Mouse (Mus musculus) midbrain, embryonic 10.5 days (tissue): ENCODE measurements at regions not wholly inside any gene's neighbourhood (a gene's known extent, or its start where the extent isn't known, plus 50 kb on each side); places are given as distances from the start of the nearest gene placed in this dataset.
"Not testable (repeated sequence)": the region's sequence is repeated elsewhere in the genome, so short reads cannot be mapped to it uniquely, and the experiment has no call there.

Experiments
- DNase-seq: peaks from one replicate; pipeline ENCODE4 v3.0.0-alpha.2; 2017; ENCODE audit warnings: low spot score
- H3K27ac ChIP-seq: fragments of 300-500 bp; sonication (generic); replicated peaks from 2 replicates; pipeline ENCODE4 v1.5.1; 2016; ENCODE audit warnings: mild to moderate bottlenecking
- H3K27me3 ChIP-seq: fragments of 300-500 bp; sonication (generic); 2 replicates; pipeline ENCODE4 v1.6.1; 2016; ENCODE audit warnings: low read depth, mild to moderate bottlenecking; ENCODE audit not compliant: poor library complexity, severe bottlenecking
- H3K36me3 ChIP-seq: fragments of 300-500 bp; sonication (generic); 2 replicates; pipeline ENCODE4 v1.6.1; 2016; ENCODE audit warnings: mild to moderate bottlenecking, moderate library complexity
- H3K4me1 ChIP-seq: fragments of 300-500 bp; sonication (generic); 2 replicates; pipeline ENCODE4 v1.6.1; 2016
- H3K4me3 ChIP-seq: fragments of 300-500 bp; sonication (generic); 2 replicates; pipeline ENCODE4 v1.5.1; 2016; ENCODE audit warnings: mild to moderate bottlenecking, moderate library complexity
- H3K9me3 ChIP-seq: fragments of 300-500 bp; sonication (generic); replicated peaks from 2 replicates; pipeline ENCODE4 v1.6.1; 2016; ENCODE audit warnings: mild to moderate bottlenecking
- WGBS: fragments of 180-500 bp; shearing (Covaris S2); methylation state at CpG from one replicate; pipeline ENCODE4 v1.1.7; 2016; 5-methylcytosine and 5-hydroxymethylcytosine counted together

DNA sequence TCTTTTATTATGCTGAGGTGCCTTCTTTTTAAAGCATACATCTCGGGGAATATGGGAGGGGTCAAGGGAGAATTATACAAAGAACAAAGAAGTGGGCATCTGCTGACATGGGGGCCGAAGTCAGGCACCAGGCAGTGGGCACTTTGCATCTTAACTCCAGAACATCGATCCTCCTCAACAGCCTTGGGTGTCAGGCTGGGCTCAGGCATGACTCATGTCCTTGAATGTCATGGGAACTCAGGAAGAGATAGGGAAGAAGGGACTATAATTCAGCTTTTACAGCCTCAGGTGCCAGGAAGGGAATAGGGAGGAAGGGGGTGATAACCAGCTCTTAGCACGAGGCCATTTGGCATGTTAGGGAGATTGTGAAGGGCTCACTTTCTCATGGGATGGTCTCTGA lies 85.6 kb upstream of the Ptprz1 start:
- WGBS, result 87% methylated on average over 4 of the region's 4 CpGs
- not testable (repeated sequence) for DNase-seq, H3K4me3 ChIP-seq, H3K36me3 ChIP-seq, H3K9me3 ChIP-seq, H3K27me3 ChIP-seq, H3K27ac ChIP-seq
- peaks cover 18% of the 10 kb centered on the region for H3K4me1 ChIP-seq

DNA sequence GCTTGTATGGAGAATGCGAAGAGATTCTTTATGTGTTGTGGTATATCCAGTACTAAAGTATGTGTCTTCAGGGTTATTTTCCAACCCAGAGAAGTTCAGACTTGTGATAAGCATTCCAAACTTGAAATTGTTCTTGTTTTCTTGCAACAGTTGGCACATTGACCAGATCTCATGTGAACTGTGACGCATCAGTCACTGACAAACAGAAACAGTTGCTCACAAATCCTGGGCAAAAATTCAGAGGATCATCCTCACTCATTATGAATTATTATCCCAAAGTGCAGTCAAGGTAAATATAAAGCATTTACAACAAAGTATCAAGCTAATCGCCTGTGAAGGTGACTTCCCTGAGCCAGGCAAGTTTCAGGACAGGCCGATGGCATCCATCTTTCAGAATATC lies 83.5 kb upstream of the Ptprz1 start:
- H3K27ac ChIP-seq, result no peak overlapping the region
- H3K36me3 ChIP-seq, result no peaks in the 10 kb centered on the region
- DNase-seq, result no peak
- H3K4me1 ChIP-seq, result peaks cover 39% of the 10 kb centered on the region
- 97% methylated on average over 4 of the region's 4 CpGs for WGBS
- H3K27me3 ChIP-seq, result no peaks in the 10 kb centered on the region
- H3K9me3 ChIP-seq, result no peaks in the 10 kb centered on the region
- no peak overlapping the region for H3K4me3 ChIP-seq

- H3K27ac ChIP-seq, result peak overlapping the region; percentile 90; the same call in 1 of the 2 replicates
- no peak for DNase-seq
Observed at GRCm38 (mm10) chr6:22792601-22793000, 82.7 kb upstream of the Ptprz1 start.

GRCm38 (mm10) chr6:22794071-22794721 lies 81.1 kb upstream of the Ptprz1 start:
- Histone ChIP-seq H3K9me3 (no peaks in the 10 kb centered on the region), H3K4me1 (peaks cover 39% of the 10 kb centered on the region), H3K36me3 (no peaks in the 10 kb centered on the region), H3K27ac (peak overlapping the region; percentile 90), H3K27me3 (no peaks in the 10 kb centered on the region), H3K4me3 (peak overlapping the region; percentile 39)
- DNase-seq, result peak; percentile 64
- WGBS, result 20% methylated on average over 12 of the region's 12 CpGs

More at GRCm38 (mm10) chr6:22792601-22793000, 82.7 kb upstream of the Ptprz1 start:
- Histone ChIP-seq H3K4me1 (peaks cover 39% of the 10 kb centered on the region), H3K27me3 (no peaks in the 10 kb centered on the region), H3K36me3 (no peaks in the 10 kb centered on the region), H3K9me3 (no peaks in the 10 kb centered on the region), H3K4me3 (no peak overlapping the region)
- 82% methylated on average over 3 of the region's 3 CpGs for WGBS

DNA sequence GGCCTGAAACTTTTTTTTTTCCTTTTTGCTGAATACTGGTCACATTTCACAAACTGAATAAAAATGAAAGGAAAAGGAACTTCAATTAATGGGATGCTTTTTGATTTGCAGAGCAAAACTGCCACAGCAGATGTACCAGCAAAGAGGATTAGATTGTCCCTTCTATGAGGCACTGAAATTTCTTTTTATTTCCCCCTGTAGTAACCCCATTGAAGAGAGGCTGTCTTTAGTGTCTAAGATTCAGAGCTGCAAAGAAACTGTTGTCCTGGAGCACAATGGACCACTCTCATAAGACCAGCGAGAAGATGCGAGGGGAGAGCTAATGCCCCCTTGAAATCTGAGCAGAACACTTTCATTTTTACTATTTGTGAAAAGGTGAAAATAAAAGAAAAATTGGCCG lies 80.5 kb upstream of the Ptprz1 start:
- no peak for DNase-seq
- Histone ChIP-seq H3K4me3 (peak overlapping the region; percentile 39), H3K36me3 (no peaks in the 10 kb centered on the region), H3K9me3 (no peaks in the 10 kb centered on the region), H3K27me3 (no peaks in the 10 kb centered on the region), H3K27ac (peak overlapping the region; percentile 90), H3K4me1 (peaks cover 39% of the 10 kb centered on the region)
- whole genome bisulfite sequencing, result 31% methylated on average over 3 of the region's 3 CpGs

DNA sequence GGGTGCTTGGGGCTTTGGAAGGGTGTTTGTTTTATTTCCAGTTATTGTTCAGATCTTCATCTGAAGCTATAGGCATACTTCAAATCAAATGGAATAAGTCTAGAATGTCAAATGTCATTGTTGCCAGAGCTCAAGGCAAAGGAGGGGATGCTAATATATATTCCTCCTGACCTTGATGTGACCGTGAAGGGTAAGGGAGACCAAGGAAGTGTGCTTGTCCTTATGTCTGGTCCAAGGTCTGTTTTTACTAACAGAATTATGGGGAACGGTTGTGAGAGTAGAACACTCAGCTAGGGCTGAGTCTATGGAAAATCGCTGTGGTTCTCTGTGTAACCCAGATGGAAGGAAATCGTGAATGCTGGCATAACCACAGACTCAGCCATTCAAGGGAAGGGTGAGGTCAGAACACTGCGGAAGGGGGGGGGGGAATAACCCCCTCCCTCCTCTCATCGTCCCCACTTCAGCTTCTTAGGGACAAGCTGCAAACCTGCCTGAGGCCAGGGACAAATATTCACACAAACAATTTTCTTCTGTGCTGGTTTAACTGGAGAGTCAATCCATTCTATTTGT lies 79.9 kb upstream of the Ptprz1 start:
- H3K4me3 ChIP-seq, result 0 out of 2 replicates have a peak overlapping the region, but pooled peaks have one; percentile 9
- 32% methylated on average over 6 of the region's 6 CpGs for WGBS
- H3K36me3 ChIP-seq, result no peaks in the 10 kb centered on the region
- peak overlapping the region; percentile 90 for H3K27ac ChIP-seq
- H3K4me1 ChIP-seq, result peaks cover 39% of the 10 kb centered on the region
- H3K27me3 ChIP-seq, result no peaks in the 10 kb centered on the region
- DNase-seq, result peak; percentile 17
- H3K9me3 ChIP-seq, result no peaks in the 10 kb centered on the region

- peak overlapping the region; percentile 38; the same call in 1 of the 2 replicates for H3K27ac ChIP-seq
- no peaks in the 10 kb centered on the region for H3K9me3 ChIP-seq
- no peak for DNase-seq
- no peaks in the 10 kb centered on the region for H3K36me3 ChIP-seq
- no peaks in the 10 kb centered on the region for H3K27me3 ChIP-seq
- H3K4me1 ChIP-seq, result peaks cover 16% of the 10 kb centered on the region
- WGBS, result 77% methylated on average over 3 of the region's 3 CpGs
- no peak overlapping the region for H3K4me3 ChIP-seq
Observed at GRCm38 (mm10) chr6:22801908-22802307, 73.4 kb upstream of the Ptprz1 start.

GRCm38 (mm10) chr6:22802399-22803092 lies 72.8 kb upstream of the Ptprz1 start:
- 70% methylated on average over 12 of the region's 12 CpGs for WGBS
- Histone ChIP-seq H3K27me3 (no peaks in the 10 kb centered on the region), H3K4me3 (no peak overlapping the region), H3K9me3 (no peaks in the 10 kb centered on the region), H3K4me1 (peaks cover 16% of the 10 kb centered on the region), H3K36me3 (no peaks in the 10 kb centered on the region), H3K27ac (peak overlapping the region; percentile 49)
- no peak for DNase-seq

DNA sequence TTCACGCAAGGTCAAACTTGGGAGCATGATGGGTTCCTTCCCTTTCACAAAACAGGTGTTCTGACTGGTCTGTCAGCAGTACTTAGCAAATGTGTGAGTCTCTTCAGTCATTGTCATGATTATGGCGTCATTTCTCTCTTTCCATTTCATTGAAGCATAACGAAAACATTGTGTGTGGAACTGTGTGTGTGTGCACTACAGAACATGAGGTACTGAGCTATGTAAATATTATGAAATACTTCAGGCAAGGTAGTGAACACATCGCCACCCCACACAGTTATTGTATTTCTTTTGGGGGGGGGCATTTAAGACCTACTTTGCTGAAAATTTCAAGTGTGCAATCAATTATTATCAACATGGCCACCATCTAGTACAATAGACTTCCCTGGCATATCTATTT lies 71.4 kb upstream of the Ptprz1 start:
- Histone ChIP-seq H3K4me3 (no peak overlapping the region), H3K9me3 (no peaks in the 10 kb centered on the region), H3K27ac (no peak overlapping the region), H3K27me3 (no peaks in the 10 kb centered on the region), H3K36me3 (no peaks in the 10 kb centered on the region), H3K4me1 (peaks cover 16% of the 10 kb centered on the region)
- no peak for DNase-seq
- WGBS, result 89% methylated on average over 4 of the region's 4 CpGs

DNA sequence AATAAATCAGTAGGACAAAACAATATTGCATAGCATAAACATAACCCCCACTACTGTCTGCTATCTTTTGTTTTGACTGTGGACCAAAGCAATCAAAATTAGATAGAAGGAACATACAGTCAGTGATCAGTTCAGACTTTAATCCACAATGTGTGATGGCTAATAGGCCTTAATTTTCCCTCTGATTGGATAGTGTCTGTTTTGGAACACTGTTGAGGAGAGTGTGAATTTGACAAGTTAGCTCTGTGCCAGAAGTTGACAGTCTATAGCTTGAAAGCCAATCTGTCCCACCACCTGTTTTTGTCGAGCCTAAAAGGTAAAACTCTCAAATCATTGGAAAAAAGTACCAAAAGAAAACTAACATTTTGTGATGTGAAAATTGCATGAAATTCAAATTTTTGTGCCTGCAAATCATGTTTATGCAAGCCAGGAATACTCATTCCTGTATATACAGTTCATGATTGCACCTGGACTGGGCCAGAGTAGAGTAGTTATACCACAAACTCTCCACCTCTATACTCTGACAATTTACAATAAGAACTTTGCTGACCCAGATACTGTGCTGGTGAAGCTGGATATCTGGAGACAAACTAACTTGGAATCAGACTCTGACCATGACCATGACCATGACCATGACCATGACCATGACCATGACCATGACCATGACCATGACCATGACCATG lies 50.1 kb upstream of the Ptprz1 start:
- no peaks in the 10 kb centered on the region for H3K36me3 ChIP-seq
- no peaks in the 10 kb centered on the region for H3K9me3 ChIP-seq
- no peaks in the 10 kb centered on the region for H3K4me1 ChIP-seq
- no peaks in the 10 kb centered on the region for H3K27me3 ChIP-seq
- H3K27ac ChIP-seq, result no peak overlapping the region
- no peak overlapping the region for H3K4me3 ChIP-seq
- 85% methylated on average over 1 of the region's 1 CpGs for WGBS
- DNase-seq, result no peak
